Mouse (Mus musculus) liver, embryonic 15.5 days (tissue): ENCODE measurements around the gene Klhl26. TPM values are rescaled to one million over a fixed set of nuclear protein-coding genes. Genes with fewer than 3 reads are reported as not detected.
A peak's percentile ranks its signal among the peaks of the same experiment; 100 is the strongest.

ENCODE experiments used
- ATAC-seq: fragments of 200-750 bp; cut with Nextera tagmentation; 2 replicates; pipeline ENCODE4 v1.8.0; 2017; ENCODE audit warnings: moderate number of reproducible peaks, mild to moderate bottlenecking, moderate library complexity; ENCODE audit not compliant: insufficient read depth
- H3K27ac ChIP-seq: fragments of 300-500 bp; sonication (generic); replicated peaks from 2 replicates; pipeline ENCODE4 v1.5.1; 2015; ENCODE audit warnings: mild to moderate bottlenecking, inconsistent platforms
- H3K27me3 ChIP-seq: fragments of 300-500 bp; sonication (generic); 2 replicates; pipeline ENCODE4 v1.6.1; 2015; ENCODE audit warnings: mild to moderate bottlenecking, inconsistent platforms
- H3K36me3 ChIP-seq: fragments of 300-500 bp; sonication (generic); replicated peaks from 2 replicates; pipeline ENCODE4 v1.6.1; 2015; ENCODE audit warnings: moderate library complexity, mild to moderate bottlenecking, inconsistent platforms
- H3K4me1 ChIP-seq: fragments of 300-500 bp; sonication (generic); replicated peaks from 2 replicates; pipeline ENCODE4 v1.6.1; 2015; ENCODE audit warnings: inconsistent platforms
- H3K4me2 ChIP-seq: fragments of 300-500 bp; sonication (generic); 2 replicates; pipeline ENCODE4 v1.6.1; 2015; ENCODE audit warnings: moderate library complexity, mild to moderate bottlenecking, inconsistent platforms
- H3K4me3 ChIP-seq: fragments of 300-500 bp; sonication (generic); replicated peaks from 2 replicates; pipeline ENCODE4 v1.5.1; 2015; ENCODE audit warnings: mild to moderate bottlenecking, inconsistent platforms
- H3K9ac ChIP-seq: fragments of 300-500 bp; sonication (generic); 2 replicates; pipeline ENCODE4 v1.6.1; 2015; ENCODE audit warnings: moderate library complexity, mild to moderate bottlenecking, inconsistent platforms
- H3K9me3 ChIP-seq: fragments of 300-500 bp; sonication (generic); replicated peaks from 2 replicates; pipeline ENCODE4 v1.6.1; 2016; ENCODE audit warnings: inconsistent platforms
- WGBS: fragments of 180-500 bp; shearing (Covaris S2); methylation state at CpG from one replicate; pipeline ENCODE4 v1.1.7; 2015; ENCODE audit warnings: mixed read lengths; ENCODE audit not compliant: insufficient replicate concordance; 5-methylcytosine and 5-hydroxymethylcytosine counted together
- polyA plus RNA-seq: library from polyadenylated mRNA; unstranded; fragments of >200 nt; fragmentation: Nextera tagmentation; extraction: Ambion mirVana; gene quantifications from 2 replicates; pipeline ENCODE4 v1.2.1, GENCODE M21; 2015

The Klhl26 gene
- polyA plus RNA-seq, 1 experiment from 2014 or later = 6.4 TPM

DNA sequence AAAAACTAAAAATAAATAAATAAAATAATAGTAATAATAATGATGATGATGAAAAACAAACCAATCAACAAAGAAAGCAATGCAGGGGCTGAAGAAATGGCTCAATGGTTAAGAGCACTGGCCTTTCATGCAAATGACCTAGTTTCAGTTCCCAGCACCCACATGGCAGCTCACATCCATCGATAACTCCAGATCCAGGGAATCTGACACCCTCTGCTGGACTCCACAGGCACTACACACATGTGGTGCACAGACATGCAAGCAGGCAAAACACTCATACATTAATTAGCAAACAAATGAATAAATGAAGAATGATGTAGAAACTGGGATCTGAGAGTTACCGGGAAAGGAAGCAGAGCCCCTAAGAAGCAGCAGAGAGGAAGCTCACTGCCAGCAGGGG, 17.1 kb downstream of the Klhl26 start:
- H3K4me3 ChIP-seq = no peak overlapping the region
- H3K4me1 ChIP-seq = peaks cover 8% of the 10 kb centered on the region; the same call in 1 of the 2 replicates
- no peaks in the 10 kb centered on the region for H3K9me3 ChIP-seq
- ATAC-seq = no peak
- H3K9ac ChIP-seq = no peak overlapping the region
- no peaks in the 10 kb centered on the region for H3K27me3 ChIP-seq
- no peaks in the 10 kb centered on the region for H3K36me3 ChIP-seq
- no peak overlapping the region for H3K27ac ChIP-seq
- H3K4me2 ChIP-seq = no peak overlapping the region
- WGBS = 84% methylated on average over 2 of the region's 2 CpGs

DNA sequence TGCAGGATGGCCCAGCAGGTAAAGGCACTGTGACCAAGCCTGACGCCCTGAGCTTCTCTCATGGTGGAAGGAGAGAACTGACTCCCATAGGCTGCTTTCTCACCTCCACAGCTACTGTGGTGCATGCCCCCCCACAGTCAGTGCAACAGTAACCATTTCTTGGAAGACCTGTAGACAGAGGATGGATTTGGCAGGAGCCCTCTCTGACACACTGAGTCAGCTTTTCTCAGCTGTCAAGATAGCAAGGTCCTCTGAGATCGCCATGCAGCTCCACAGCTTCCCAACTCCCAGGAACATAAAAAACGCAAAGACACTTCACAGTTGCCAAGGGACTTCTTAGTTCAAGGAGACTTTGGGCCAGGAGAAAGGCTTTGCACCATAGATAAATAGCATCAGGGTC, 18.3 kb downstream of the Klhl26 start:
- Histone ChIP-seq H3K36me3 (no peaks in the 10 kb centered on the region), H3K27me3 (no peaks in the 10 kb centered on the region; the same call in 1 of the 2 replicates), H3K4me1 (peaks cover 8% of the 10 kb centered on the region; the same call in 1 of the 2 replicates), H3K9me3 (no peaks in the 10 kb centered on the region), H3K4me2 (no peak overlapping the region), H3K9ac (no peak overlapping the region), H3K27ac (no peak overlapping the region), H3K4me3 (no peak overlapping the region)
- no peak for ATAC-seq
- 78% methylated on average over 3 of the region's 3 CpGs for WGBS

DNA sequence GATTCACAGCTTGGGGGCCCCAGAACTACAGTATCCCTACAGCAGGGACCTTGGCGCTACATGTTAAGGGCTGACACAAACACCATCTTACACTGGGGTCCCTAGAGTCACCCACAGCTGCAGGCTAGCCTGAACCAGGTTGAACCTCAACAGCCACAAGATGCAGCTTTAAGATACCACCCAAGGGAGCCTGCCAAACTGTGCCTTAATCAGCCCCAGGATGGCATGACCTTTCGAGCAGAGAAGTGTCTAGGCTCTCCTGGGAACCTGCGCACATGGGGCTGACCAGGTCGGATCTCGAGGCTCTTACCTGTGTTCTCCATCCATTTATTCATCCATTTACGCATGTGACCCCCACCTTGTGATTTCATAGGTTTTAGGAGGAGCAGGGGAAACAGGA, 18.9 kb downstream of the Klhl26 start:
- no peaks in the 10 kb centered on the region for H3K9me3 ChIP-seq
- H3K4me2 ChIP-seq = no peak overlapping the region
- 63% methylated on average over 6 of the region's 6 CpGs for WGBS
- H3K4me1 ChIP-seq = peaks cover 8% of the 10 kb centered on the region; the same call in 1 of the 2 replicates
- H3K4me3 ChIP-seq = no peak overlapping the region
- no peak overlapping the region for H3K9ac ChIP-seq
- no peak overlapping the region for H3K27ac ChIP-seq
- H3K36me3 ChIP-seq = no peaks in the 10 kb centered on the region
- ATAC-seq = no peak
- no peaks in the 10 kb centered on the region; the same call in 1 of the 2 replicates for H3K27me3 ChIP-seq

DNA sequence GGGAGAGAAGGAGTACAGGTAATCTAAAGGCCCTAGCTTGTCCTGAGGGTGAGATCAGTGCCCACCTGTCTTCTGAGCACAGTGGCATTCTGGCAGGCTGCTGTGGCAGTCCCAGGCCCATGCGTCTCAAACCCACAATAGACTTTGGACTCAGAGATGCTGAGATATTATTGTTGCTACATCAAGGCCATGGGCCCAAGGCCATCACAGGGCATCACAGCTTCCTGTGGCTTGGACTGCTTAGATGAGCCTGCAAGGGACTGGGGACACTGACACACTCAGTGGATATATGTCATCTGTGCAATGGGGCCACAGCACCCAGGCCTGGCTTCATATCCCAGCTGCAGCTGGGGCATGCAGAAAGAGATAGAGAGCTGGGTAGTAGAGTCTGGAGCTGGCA, 19.8 kb downstream of the Klhl26 start:
- H3K9ac ChIP-seq = no peak overlapping the region
- whole genome bisulfite sequencing = 92% methylated on average over 1 of the region's 1 CpGs
- no peak for ATAC-seq
- no peak overlapping the region for H3K4me2 ChIP-seq
- H3K27ac ChIP-seq = no peak overlapping the region
- peaks cover 8% of the 10 kb centered on the region; the same call in 1 of the 2 replicates for H3K4me1 ChIP-seq
- no peak overlapping the region for H3K4me3 ChIP-seq
- H3K36me3 ChIP-seq = peaks cover under 1% of the 10 kb centered on the region; the same call in 1 of the 2 replicates
- H3K27me3 ChIP-seq = peaks cover under 1% of the 10 kb centered on the region; the same call in 1 of the 2 replicates
- H3K9me3 ChIP-seq = no peaks in the 10 kb centered on the region

DNA sequence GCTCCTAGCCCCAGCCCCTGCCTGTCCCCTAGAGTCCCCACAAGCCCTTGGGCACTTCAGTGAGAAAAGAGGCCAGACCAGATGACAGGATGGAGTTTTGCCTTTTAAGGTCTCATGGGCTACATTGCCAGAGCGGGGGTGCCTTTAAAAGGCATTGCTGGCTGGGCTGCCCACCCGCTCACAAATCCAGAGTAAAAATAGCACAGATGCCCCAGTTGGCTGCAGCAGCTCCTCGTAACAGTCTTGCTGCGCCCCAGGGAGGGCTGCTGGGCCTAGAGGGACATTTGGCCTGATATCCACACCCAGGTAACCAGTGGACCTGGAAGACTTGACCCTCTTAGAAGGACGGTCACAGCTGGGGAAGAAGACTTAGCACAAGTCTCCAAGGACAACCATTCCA, 22.9 kb downstream of the Klhl26 start:
- no peak for ATAC-seq

DNA sequence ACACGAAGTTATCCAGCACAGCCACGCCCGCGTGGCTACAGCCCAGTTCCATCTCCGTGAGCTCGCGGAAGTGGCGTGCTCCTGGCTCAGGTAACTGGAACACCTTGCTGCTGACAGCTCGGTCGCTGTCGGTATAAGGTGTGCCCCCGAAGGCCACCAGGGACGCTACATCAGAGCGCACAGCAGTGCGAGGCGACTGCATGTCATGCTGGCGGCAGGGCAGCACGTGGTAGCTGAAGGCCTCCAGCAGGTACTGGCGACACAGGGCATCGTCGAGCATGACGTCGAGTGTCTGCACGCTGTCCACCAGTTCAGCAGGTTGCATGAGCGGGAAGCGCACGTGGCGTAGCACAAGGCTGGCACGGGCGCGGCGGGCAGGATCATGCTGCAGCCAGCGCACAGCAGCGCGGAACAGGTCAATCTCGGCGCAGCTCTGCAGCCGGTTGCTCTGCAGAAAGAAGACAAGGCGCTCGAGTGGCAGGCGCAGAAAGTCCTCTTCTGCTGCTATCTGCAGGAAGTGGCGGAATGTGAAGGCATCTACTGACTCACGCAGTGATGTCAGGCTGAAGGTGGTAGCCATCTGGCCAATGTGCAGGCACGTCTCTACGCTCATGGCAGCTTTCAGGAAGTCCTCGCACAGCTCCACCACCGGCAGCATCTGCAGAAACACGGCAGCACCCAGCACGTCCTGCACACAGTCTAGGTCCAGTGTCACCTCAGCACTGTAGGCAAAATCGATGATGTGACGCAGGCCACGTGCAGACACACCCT, 24.4 kb downstream of the Klhl26 start:
- Histone ChIP-seq H3K4me3 (no peak overlapping the region), H3K4me2 (no peak overlapping the region), H3K27ac (no peak overlapping the region), H3K9ac (no peak overlapping the region), H3K4me1 (peaks cover 3% of the 10 kb centered on the region; the same call in 1 of the 2 replicates), H3K9me3 (no peaks in the 10 kb centered on the region), H3K27me3 (peaks cover 11% of the 10 kb centered on the region), H3K36me3 (peaks cover 6% of the 10 kb centered on the region; the same call in 1 of the 2 replicates)
- 68% methylated on average over 52 of the region's 52 CpGs for WGBS
- no peak for ATAC-seq

More for the DNA sequence above, 22.9 kb downstream of the Klhl26 start:
- peaks cover 6% of the 10 kb centered on the region; the same call in 1 of the 2 replicates for H3K36me3 ChIP-seq
- no peak overlapping the region for H3K4me3 ChIP-seq
- peaks cover 8% of the 10 kb centered on the region; the same call in 1 of the 2 replicates for H3K4me1 ChIP-seq
- no peak overlapping the region for H3K4me2 ChIP-seq
- H3K9ac ChIP-seq = no peak overlapping the region
- 76% methylated on average over 5 of the region's 5 CpGs for WGBS
- H3K27ac ChIP-seq = no peak overlapping the region
- H3K9me3 ChIP-seq = no peaks in the 10 kb centered on the region
- peaks cover 5% of the 10 kb centered on the region; the same call in 1 of the 2 replicates for H3K27me3 ChIP-seq

DNA sequence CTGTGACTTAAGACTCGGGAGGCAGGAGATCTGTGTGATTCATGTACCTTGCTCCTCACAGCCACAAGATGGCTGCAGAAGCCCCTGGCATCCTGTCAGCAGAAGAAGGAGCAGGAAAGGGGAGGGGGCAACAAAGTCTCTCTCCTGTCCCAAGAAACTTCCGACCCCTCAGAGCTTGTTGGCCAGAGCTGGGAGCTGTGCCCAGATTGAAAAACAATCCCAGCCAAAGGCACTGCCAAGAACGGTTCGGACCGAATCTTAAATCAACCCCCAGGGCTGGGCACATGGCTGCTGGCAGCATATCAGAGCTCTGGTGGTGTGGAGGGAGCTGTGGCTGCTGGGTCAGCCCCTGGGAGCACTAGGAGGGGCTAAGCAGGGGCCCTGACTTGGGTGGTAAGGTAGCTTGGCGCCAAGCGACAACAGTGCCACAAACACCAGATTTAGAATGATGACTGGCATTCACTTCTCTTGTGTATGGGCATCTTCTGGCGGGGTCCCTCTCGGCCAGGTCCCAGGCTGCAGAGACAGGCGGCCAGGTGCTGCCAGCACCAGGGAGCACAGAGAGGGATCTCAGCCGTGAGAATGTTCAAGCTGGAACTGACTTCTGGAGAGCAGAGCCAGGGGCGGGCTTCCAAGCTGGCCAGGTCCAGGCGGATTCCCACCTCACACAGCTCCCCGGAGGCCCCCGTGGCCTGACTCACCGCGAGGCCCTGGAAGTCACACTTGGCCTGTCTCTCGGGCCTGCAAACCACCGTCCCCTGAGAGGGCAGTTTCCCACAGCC, 28.9 kb downstream of the Klhl26 start:
- 62% methylated on average over 19 of the region's 19 CpGs for WGBS
- Histone ChIP-seq H3K9ac (no peak overlapping the region), H3K4me1 (peaks cover 17% of the 10 kb centered on the region), H3K27me3 (peaks cover 23% of the 10 kb centered on the region), H3K36me3 (peaks cover 6% of the 10 kb centered on the region; the same call in 1 of the 2 replicates), H3K4me2 (no peak overlapping the region), H3K27ac (no peak overlapping the region), H3K4me3 (no peak overlapping the region), H3K9me3 (no peaks in the 10 kb centered on the region)
- no peak for ATAC-seq

DNA sequence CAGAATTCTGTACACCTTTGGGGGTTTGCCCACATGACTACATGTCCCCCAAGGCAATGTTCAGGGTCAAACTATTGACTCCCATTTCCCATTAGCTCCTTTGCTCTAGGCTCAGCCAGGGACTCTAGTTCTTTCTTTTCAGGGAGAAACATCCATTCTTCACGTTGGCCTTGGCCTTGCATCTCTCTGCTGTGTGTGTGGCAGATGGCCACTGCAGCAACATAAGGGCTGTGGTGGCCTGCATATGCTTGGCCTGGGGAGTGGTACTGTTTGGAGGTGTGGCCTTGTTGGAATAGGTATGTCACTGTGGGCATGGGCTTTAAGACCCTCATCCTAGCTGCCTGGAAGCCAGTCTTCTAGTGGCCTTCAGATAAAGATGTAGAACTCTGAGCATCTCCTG, 30.8 kb downstream of the Klhl26 start:
- Histone ChIP-seq H3K27me3 (peaks cover 22% of the 10 kb centered on the region), H3K4me1 (peaks cover 27% of the 10 kb centered on the region), H3K9ac (no peak overlapping the region), H3K9me3 (no peaks in the 10 kb centered on the region), H3K4me3 (no peak overlapping the region), H3K27ac (no peak overlapping the region), H3K36me3 (no peaks in the 10 kb centered on the region; the same call in 1 of the 2 replicates), H3K4me2 (no peak overlapping the region)
- 62% methylated on average over 1 of the region's 1 CpGs for WGBS
- no peak for ATAC-seq

DNA sequence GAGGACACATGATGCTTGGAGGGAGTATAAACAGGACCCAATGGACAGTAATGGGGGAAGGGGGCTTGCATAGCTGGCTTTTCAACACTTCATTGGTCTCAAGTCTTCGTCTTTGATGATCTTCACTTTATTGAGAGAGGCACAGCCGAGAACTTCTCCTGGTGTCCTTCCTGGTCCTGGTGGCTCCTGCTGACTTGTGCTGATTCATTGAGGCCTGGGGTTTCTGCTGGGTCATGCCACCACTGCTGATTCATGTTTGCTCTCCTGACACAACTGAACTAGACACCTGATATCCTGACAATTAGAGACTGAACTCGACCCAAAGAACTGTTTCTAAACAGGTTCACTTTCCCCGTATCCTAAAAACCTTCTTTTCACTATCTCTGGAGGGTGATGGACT, 33.4 kb downstream of the Klhl26 start:
- peaks cover 49% of the 10 kb centered on the region for H3K4me1 ChIP-seq
- H3K4me3 ChIP-seq = no peak overlapping the region
- peak; percentile 32; the same call in 1 of the 2 replicates for ATAC-seq
- H3K36me3 ChIP-seq = no peaks in the 10 kb centered on the region
- WGBS = 62% methylated on average over 4 of the region's 4 CpGs
- no peaks in the 10 kb centered on the region for H3K9me3 ChIP-seq
- peak overlapping the region; percentile 39 for H3K4me2 ChIP-seq
- H3K9ac ChIP-seq = no peak overlapping the region
- peak overlapping the region; percentile 82 for H3K27ac ChIP-seq
- H3K27me3 ChIP-seq = peaks cover 22% of the 10 kb centered on the region

DNA sequence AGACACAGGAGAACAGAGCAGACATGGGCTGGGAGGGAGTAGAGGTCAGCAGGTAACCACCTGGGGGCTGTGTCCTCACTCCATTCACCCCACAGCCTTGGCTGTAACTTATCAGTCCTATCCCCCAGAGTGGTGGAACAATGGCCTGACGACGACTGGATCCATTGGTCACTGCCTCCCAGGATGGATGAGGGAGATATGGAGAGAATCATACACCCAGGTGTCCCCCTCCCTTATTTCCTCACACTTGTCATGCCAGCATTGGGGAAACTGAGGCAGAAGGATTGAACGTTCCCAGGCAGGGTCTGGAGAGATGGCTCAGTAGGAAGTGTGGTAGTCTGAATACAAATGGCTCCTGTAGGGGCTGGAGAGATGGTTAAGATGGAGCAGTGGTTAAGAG, 35.2 kb downstream of the Klhl26 start:
- Histone ChIP-seq H3K27me3 (0 out of 2 replicates have a peak, but pooled peaks cover 9% of the 10 kb centered on the region), H3K4me2 (no peak overlapping the region), H3K4me3 (no peak overlapping the region), H3K36me3 (no peaks in the 10 kb centered on the region), H3K9me3 (no peaks in the 10 kb centered on the region), H3K4me1 (peaks cover 55% of the 10 kb centered on the region), H3K9ac (no peak overlapping the region), H3K27ac (no peak overlapping the region; the same call in 1 of the 2 replicates)
- no peak for ATAC-seq
- WGBS = 54% methylated on average over 3 of the region's 3 CpGs

DNA sequence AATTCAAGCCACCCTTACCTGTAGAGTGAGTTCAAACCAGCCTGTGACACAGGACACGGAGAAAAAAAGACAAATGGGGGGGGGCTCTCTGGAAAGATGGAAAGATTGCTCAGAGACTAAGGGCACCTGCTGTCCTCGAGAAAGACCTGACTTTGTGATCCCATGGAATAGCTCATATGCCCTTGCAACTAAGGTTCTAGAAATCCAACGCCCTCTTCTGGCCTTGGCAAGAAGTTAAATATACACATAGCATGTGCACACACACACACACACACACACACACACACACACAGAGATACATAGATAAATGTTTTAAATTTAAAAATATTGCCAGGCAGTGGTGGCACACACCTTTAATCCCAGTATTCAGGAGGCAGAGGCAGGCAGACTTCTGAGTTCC, 36.5 kb downstream of the Klhl26 start:
- Histone ChIP-seq H3K27ac (peak overlapping the region; percentile 79), H3K4me3 (peak overlapping the region; percentile 74), H3K9me3 (no peaks in the 10 kb centered on the region), H3K4me1 (peaks cover 55% of the 10 kb centered on the region), H3K27me3 (0 out of 2 replicates have a peak, but pooled peaks cover 4% of the 10 kb centered on the region), H3K9ac (peak overlapping the region; percentile 70; the same call in 1 of the 2 replicates), H3K4me2 (peak overlapping the region; percentile 96), H3K36me3 (no peaks in the 10 kb centered on the region)
- ATAC-seq = no peak
- 53% methylated on average over 3 of the region's 3 CpGs for WGBS
